Mouse (Mus musculus): ENCODE measurements around the gene 5830473C10Rik. TPM values are rescaled to one million over a fixed set of nuclear protein-coding genes. Genes with fewer than 3 reads are reported as not detected.
A peak's percentile ranks its signal among the peaks of the same experiment; 100 is the strongest.
"Not testable (repeated sequence)": the region's sequence is repeated elsewhere in the genome, so short reads cannot be mapped to it uniquely, and the experiment has no call there.

5830473C10Rik gene
- polyA plus RNA-seq, 1 experiment from 2014 or later: 0.34 TPM

DNA sequence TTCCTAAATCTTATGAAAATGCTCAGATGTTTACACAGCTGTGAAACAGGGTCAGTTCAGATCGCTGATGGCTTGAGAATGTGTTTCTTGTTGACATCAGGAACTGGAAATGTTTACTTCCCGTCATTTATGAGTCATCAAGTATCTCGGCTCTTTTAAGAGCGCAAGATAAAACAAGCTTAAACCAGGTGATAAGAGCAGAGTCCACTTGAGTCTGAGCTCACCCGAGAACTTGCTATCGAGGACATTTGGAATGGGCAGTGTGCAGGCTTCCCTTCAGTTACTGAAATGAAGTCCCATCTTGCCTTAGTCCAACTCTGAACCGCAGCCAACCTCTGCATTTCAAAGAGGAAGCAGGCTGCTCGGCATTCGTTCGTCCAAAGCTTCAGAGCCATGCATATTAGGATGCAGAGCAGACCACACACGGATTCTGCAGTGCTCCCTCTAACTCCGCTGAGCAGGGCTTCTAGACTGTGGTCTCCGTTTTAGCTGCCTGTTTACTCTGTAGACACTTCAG, 42.6 kb downstream of the 5830473C10Rik start:
- H3K27ac ChIP-seq: 0 out of 2 replicates have a peak overlapping the region, but pooled peaks have one; percentile 15
- H3K4me2 ChIP-seq (ENCODE audit: low read length): peak overlapping the region; percentile 27
- WGBS: 37% methylated on average over 13 of the region's 13 CpGs
- H3K9me3 ChIP-seq (replicated peaks; ENCODE audit: low read length): no peaks in the 10 kb centered on the region
- no peak overlapping the region for H3K9ac ChIP-seq (ENCODE audit: low read depth, low read length)
- no peaks in the 10 kb centered on the region for H3K36me3 ChIP-seq (ENCODE audit: insufficient read depth, low read length)
- no peaks in the 10 kb centered on the region for H3K4me1 ChIP-seq (replicated peaks; ENCODE audit: insufficient read depth, low read length)
- no peak for ATAC-seq (replicated peaks; ENCODE audit: low FRiP score, low read depth)
- TF ChIP-seq CTCF (IDR thresholded peaks at IDR 0.05; ENCODE audit: low read depth): no peak
- no peaks in the 10 kb centered on the region for H3K27me3 ChIP-seq (ENCODE audit: insufficient read depth, low read length)
- DNase-seq (ENCODE audit: low spot score): peak; percentile 73
- no peak overlapping the region for H3K4me3 ChIP-seq (replicated peaks; ENCODE audit: low read depth, low read length)

DNA sequence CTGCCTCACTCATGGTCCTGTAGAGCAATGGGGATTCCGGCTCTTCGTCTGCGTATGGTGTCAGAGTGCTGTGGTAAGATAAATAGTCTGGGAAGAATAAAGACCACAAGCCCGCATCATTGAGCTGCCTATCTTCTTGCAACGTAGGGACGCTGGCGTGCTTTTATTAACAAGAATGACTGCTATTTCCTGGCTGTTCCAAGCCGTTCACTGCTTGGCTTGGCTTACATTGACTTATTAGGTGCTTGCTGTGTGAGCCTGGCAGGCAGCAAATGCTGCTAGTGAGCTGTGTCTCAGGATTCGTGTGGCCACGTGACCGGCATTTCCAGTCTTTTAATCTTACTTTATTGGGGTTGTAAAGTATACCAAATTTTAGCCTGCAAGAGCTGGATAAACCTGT, 48.0 kb downstream of the 5830473C10Rik start:
- 39% methylated on average over 11 of the region's 11 CpGs for WGBS
- ATAC-seq (replicated peaks; ENCODE audit: low FRiP score, low read depth): no peak

DNA sequence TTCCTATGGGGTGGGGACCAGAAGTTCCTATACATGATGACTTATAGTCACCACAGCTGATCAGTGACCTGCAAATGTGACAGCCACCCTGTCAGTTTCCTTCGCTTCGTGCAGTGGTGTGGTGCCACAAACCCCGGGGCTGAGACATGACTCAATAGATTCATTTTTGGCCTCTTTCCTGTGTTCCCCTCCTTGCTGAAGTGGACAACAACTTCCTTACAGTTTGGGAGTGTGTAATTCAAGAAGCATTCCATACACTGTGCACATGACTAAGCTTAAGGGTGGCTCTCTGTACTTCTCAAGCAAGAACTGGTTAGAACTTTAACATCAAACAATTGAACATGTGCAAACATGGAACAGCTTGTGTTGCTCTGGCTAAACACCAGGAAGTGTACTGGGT, 50.5 kb downstream of the 5830473C10Rik start:
- no peak for TF ChIP-seq CTCF (IDR thresholded peaks at IDR 0.05; ENCODE audit: low read depth)
- no peak overlapping the region for H3K4me3 ChIP-seq (replicated peaks; ENCODE audit: low read depth, low read length)
- ATAC-seq (replicated peaks; ENCODE audit: low FRiP score, low read depth): no peak
- H3K9ac ChIP-seq (ENCODE audit: low read depth, low read length): no peak overlapping the region
- H3K4me2 ChIP-seq (ENCODE audit: low read length): no peak overlapping the region
- H3K36me3 ChIP-seq (ENCODE audit: insufficient read depth, low read length): 0 out of 2 replicates have a peak, but pooled peaks cover 2% of the 10 kb centered on the region
- DNase-seq (ENCODE audit: low spot score): no peak
- H3K27me3 ChIP-seq (ENCODE audit: insufficient read depth, low read length): no peaks in the 10 kb centered on the region
- H3K27ac ChIP-seq: no peak overlapping the region
- H3K4me1 ChIP-seq (replicated peaks; ENCODE audit: insufficient read depth, low read length): no peaks in the 10 kb centered on the region
- no peaks in the 10 kb centered on the region for H3K9me3 ChIP-seq (replicated peaks; ENCODE audit: low read length)
- 70% methylated on average over 3 of the region's 3 CpGs for WGBS

More for the DNA sequence above, 48.0 kb downstream of the 5830473C10Rik start:
- no peaks in the 10 kb centered on the region for H3K9me3 ChIP-seq (replicated peaks; ENCODE audit: low read length)
- no peak overlapping the region for H3K9ac ChIP-seq (ENCODE audit: low read depth, low read length)
- 0 out of 2 replicates have a peak, but pooled peaks cover 2% of the 10 kb centered on the region for H3K36me3 ChIP-seq (ENCODE audit: insufficient read depth, low read length)
- no peak for TF ChIP-seq CTCF (IDR thresholded peaks at IDR 0.05; ENCODE audit: low read depth)
- H3K4me3 ChIP-seq (replicated peaks; ENCODE audit: low read depth, low read length): no peak overlapping the region
- no peak overlapping the region for H3K4me2 ChIP-seq (ENCODE audit: low read length)
- H3K27ac ChIP-seq: no peak overlapping the region
- no peaks in the 10 kb centered on the region for H3K27me3 ChIP-seq (ENCODE audit: insufficient read depth, low read length)
- no peaks in the 10 kb centered on the region for H3K4me1 ChIP-seq (replicated peaks; ENCODE audit: insufficient read depth, low read length)
- DNase-seq (ENCODE audit: low spot score): peak; percentile 68

DNA sequence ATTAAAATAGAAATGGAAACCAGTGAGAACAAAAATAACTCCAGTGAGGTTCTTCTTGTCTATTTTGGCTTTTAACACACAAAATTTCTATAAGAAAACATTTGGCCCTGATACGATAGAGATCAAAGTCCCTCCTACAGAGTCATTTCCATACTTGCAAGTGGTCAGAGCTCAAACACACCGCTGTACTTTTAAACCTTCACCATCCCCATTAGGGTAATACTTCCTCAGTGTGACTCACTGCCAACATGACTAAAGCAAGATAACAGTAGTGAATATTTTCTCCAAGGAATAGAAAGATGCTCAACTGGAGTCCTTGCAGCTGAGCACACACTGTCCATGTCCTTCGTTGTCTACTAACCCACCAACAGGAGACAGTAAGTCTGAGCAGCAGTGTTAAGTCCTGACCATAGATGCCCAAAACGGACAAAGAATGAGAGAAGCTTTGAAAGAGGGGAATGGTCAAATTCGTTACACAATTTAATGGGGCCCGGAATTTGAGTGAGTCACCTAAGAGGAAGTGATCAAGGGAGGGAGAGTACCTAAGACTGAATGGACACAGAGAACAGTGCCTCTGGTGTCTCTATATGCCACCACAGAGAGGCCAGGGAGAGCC, 51.2 kb downstream of the 5830473C10Rik start:
- no peaks in the 10 kb centered on the region for H3K4me1 ChIP-seq (replicated peaks; ENCODE audit: insufficient read depth, low read length)
- H3K4me2 ChIP-seq (ENCODE audit: low read length): no peak overlapping the region
- WGBS: 73% methylated on average over 6 of the region's 6 CpGs
- DNase-seq (ENCODE audit: low spot score) (no peak), ATAC-seq (replicated peaks; ENCODE audit: low FRiP score, low read depth) (no peak)
- no peaks in the 10 kb centered on the region for H3K9me3 ChIP-seq (replicated peaks; ENCODE audit: low read length)
- no peak for TF ChIP-seq CTCF (IDR thresholded peaks at IDR 0.05; ENCODE audit: low read depth)
- H3K27me3 ChIP-seq (ENCODE audit: insufficient read depth, low read length): no peaks in the 10 kb centered on the region
- H3K36me3 ChIP-seq (ENCODE audit: insufficient read depth, low read length): 0 out of 2 replicates have a peak, but pooled peaks cover 2% of the 10 kb centered on the region
- H3K4me3 ChIP-seq (replicated peaks; ENCODE audit: low read depth, low read length): no peak overlapping the region
- H3K27ac ChIP-seq: no peak overlapping the region
- no peak overlapping the region for H3K9ac ChIP-seq (ENCODE audit: low read depth, low read length)

DNA sequence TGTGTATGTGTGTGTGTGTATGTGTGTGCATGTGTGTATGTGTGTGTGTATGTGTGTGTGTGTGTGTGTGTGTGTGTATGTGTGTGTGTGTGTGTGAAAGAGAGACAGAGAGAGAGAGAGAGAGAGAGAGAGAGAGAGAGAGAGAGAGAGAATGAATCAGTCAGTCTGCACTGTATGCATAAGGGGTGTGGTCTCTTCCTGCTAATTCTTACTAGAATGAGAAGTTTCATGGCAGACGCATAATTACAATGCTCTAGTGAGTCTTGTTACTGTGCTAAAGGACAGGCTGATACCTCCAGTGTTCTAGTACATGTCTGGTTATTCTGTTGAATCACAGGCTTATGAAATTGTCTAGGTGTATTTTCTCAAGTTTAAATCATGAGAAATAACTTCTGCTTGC, 51.8 kb downstream of the 5830473C10Rik start:
- H3K36me3 ChIP-seq (ENCODE audit: insufficient read depth, low read length); H3K9ac ChIP-seq (ENCODE audit: low read depth, low read length); H3K4me3 ChIP-seq (replicated peaks; ENCODE audit: low read depth, low read length); H3K27me3 ChIP-seq (ENCODE audit: insufficient read depth, low read length); H3K4me2 ChIP-seq (ENCODE audit: low read length); H3K4me1 ChIP-seq (replicated peaks; ENCODE audit: insufficient read depth, low read length); DNase-seq (ENCODE audit: low spot score); ATAC-seq (replicated peaks; ENCODE audit: low FRiP score, low read depth); H3K9me3 ChIP-seq (replicated peaks; ENCODE audit: low read length); H3K27ac ChIP-seq: not testable (repeated sequence)
- WGBS: 90% methylated on average over 1 of the region's 1 CpGs

DNA sequence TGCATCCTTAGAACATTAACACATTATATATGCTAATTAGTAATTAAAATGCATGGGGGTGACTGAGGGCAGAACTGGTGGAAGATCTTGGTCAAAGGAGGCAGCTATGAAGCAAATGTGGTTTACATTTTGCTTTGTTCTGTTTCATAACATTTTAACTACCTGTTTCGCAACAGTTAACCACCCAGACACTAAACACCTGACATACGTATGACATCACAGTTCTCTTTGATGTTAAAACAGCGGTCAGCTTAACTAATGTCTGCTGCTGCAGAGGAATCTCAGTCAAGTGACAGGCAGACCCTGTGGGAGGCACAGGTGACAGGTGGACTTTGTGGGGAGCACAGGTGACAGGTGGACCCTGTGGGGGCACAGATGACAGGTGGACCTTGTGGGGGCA, 57.0 kb downstream of the 5830473C10Rik start:
- H3K9ac ChIP-seq (ENCODE audit: low read depth, low read length): no peak overlapping the region
- no peak overlapping the region for H3K27ac ChIP-seq
- no peak overlapping the region for H3K4me2 ChIP-seq (ENCODE audit: low read length)
- no peaks in the 10 kb centered on the region for H3K36me3 ChIP-seq (ENCODE audit: insufficient read depth, low read length)
- WGBS: 63% methylated on average over 3 of the region's 3 CpGs
- ATAC-seq (replicated peaks; ENCODE audit: low FRiP score, low read depth) (no peak), DNase-seq (ENCODE audit: low spot score) (no peak)
- H3K4me3 ChIP-seq (replicated peaks; ENCODE audit: low read depth, low read length): no peak overlapping the region
- H3K27me3 ChIP-seq (ENCODE audit: insufficient read depth, low read length): no peaks in the 10 kb centered on the region
- TF ChIP-seq CTCF (IDR thresholded peaks at IDR 0.05; ENCODE audit: low read depth): no peak
- 0 out of 2 replicates have a peak, but pooled peaks cover 3% of the 10 kb centered on the region for H3K4me1 ChIP-seq (replicated peaks; ENCODE audit: insufficient read depth, low read length)
- H3K9me3 ChIP-seq (replicated peaks; ENCODE audit: low read length): no peaks in the 10 kb centered on the region
